Mouse (Mus musculus): Measurements from ENCODE around the gene Vdr.

- peak; percentile 76 for TF ChIP-seq CTCF (IDR thresholded peaks at IDR 0.05)
- peak; percentile 87 for TF ChIP-seq EP300 (IDR thresholded peaks at IDR 0.05)
Observed at GRCm38 (mm10) chr15:97825071-97825940, 85.1 kb downstream of the Vdr start.

All from lung, postnatal 0 days (tissue).